Mouse (Mus musculus): ENCODE data around the gene Adgrb2. TPM values are rescaled to one million over a fixed set of nuclear protein-coding genes. Genes with fewer than 3 reads are reported as not detected.
A peak's percentile ranks its signal among the peaks of the same experiment; 100 is the strongest.

The Adgrb2 gene
- 100 to 1,000 TPM; 549 to 563 TPM for total RNA-seq (2021)
- long read RNA-seq, experiment 1, full-length matches to known transcripts: 26 of 385 reads
- long read RNA-seq, experiment 1, partial matches to known transcripts: 222 of 385 reads
- long read RNA-seq, experiment 1, other reads (novel, unspliced or antisense): 137 of 385 reads
- long read RNA-seq, experiment 2, full-length matches to known transcripts: 28 of 466 reads
- long read RNA-seq, experiment 2, partial matches to known transcripts: 286 of 466 reads
- long read RNA-seq, experiment 2, other reads (novel, unspliced or antisense): 152 of 466 reads

DNA sequence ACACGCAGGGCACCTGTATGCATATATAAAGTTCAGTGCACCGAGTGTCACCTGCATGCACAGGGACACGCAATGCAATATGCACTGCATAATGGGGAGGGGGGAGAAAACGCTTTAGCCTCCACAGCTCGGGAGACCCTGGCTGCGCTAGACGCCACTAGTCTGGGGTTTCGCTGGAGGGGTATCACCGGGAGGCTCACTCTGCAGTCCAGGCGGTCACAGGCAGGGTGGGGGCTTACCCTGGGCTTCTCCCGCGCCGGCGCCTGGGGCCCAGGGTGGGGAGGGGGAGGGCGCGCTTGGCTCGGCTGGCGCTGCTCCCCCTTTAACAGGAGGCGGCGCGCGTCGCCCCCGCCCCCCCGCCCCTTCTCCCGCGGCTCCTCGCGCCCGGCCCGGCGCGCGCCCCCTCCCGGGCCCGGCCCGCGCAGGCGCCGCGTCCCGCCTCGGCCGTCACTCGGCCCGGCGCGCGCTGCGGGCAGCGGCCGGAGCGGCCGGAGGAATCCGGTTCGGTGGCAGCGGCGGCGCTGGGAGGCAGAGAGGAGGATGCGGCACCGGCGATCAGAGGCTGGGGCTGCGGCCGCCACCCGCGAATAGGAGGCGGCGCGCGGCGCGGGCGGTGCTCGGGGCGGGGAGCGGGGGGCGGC, at the start of gene Adgrb2:
TSS of gene Adgrb2 (plus strand) at position 450 of the 641 bp plus-strand sequence.
- no peak for TF ChIP-seq CTCF (conservative IDR thresholded peaks at IDR 0.05)
- no peak for DNase-seq (ENCODE audit: low spot score in 2 of 2)
- H3K4me3 ChIP-seq: peak within 1 kb of the TSS; percentile 84
- peak within 1 kb of the TSS; percentile 99 for H3K27ac ChIP-seq

DNA sequence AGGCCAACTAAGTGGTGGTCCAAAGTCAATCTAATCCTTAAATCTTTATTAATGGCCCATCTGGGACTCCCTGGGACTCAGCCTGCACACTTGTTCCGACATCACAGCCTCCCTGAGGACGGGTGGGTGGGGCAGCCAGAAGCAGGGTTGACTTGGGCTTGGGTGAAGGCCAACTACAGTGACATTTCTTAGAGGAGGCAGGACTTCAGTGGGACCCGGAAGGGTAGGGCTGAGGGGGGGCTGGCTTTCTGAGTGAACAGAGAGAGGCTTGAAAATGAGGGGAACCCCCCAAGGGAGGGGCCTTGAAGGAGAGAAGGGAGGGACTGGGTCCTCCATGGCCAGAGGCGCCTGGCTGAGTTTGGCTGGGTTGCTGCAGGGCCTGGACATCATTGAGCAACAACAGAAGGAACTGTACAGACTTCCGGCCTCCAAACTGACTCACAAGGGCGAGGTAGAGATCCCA, 33.3 kb upstream of the Adgrb2 start:
- H3K27ac ChIP-seq: no peak overlapping the region
- no peak for TF ChIP-seq CTCF (conservative IDR thresholded peaks at IDR 0.05)
- H3K4me3 ChIP-seq: no peak overlapping the region
- no peak for DNase-seq (ENCODE audit: low spot score in 2 of 2)

DNA sequence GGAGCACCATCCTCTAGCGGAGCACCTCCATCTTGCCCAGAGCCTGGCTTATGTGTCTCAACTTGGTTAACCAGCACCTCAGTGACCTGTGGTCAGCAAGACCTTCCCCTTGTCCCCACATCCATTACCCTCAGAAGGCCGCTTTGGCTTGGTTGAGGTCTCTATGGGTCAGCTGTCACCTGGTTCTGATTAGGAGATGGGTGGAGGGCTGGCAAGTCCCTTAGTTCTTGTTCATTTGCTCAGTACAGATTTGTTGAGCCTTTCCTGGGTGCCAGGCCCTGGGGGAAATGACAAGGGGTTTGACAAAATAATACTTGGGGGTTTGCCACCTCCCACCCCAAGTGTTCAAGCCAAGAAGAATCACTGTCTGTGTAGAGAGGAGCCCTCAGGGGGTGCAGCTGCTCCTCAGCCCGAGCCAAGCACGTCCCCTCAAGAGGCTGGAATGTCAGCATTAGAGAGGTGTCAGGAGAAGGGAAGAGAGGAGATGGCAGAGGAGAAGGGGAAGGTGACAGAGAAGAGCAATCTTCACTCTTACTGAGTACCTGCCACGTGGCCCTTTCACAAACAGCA, 32.3 kb upstream of the Adgrb2 start:
- no peak overlapping the region for H3K4me3 ChIP-seq
- no peak for TF ChIP-seq CTCF (conservative IDR thresholded peaks at IDR 0.05)
- DNase-seq (ENCODE audit: low spot score in 2 of 2): no peak
- no peak overlapping the region for H3K27ac ChIP-seq

DNA sequence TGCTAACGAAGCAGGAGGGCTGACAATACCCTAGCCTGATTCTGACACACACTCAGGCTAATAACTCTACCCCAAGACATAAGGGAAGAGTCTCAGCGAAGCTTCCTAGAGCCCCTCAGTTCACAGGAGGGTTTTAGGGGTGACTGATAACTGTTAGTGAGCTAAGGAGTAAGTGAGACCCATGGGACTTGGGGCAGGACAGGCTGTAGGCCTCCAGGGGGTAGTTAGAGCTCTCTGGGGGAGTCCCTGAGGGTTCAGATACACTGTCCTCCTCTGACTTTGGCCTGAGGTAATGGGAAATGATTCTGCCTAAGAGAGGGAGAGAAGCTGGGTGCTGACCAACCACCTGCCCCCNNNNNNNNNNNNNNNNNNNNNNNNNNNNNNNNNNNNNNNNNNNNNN, 30.1 kb upstream of the Adgrb2 start:
- TF ChIP-seq CTCF (conservative IDR thresholded peaks at IDR 0.05): no peak
- no peak overlapping the region for H3K4me3 ChIP-seq
- DNase-seq (ENCODE audit: low spot score in 2 of 2): no peak
- no peak overlapping the region for H3K27ac ChIP-seq

DNA sequence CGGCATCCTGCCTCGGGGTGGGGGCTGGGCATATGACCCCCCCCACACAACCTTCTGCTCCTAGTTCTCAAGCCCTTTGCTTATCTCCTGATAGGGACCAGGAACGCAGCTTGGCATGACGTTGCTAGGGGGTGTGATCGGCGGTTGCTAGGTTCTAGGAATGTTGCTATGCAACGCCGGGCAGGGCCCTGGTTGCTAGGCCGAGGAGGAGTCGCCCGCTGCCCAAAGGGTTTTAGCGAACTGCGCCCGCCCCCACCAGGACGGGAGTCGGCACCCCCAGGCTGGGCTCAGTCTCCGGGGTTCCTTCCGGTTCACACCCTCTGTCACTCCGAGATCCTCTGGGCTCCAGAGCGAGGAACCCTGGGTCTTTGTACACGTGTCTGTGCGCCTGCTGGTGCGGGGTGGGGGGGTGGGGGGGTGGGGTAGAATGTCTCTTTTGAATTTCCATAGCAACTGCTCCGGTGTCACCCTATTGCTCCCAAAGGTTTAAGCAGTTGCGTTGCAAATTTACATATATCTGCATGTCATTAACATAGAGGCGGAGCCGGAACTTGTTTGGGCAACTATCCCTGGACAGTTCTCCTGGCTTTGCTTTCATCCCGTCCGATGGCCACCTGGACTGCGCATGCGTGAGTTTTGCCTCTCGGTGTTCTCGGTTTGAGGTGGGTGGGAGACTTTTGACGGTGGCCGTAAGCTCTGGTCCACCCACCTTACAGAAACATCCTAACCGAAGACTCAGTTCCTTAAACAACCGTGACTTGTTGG, 24.3 kb upstream of the Adgrb2 start:
- peak overlapping the region; percentile 98 for H3K27ac ChIP-seq
- peak; percentile 87 to 93 for DNase-seq (ENCODE audit: low spot score in 2 of 2)
- TF ChIP-seq CTCF (conservative IDR thresholded peaks at IDR 0.05): no peak
- H3K4me3 ChIP-seq: peak overlapping the region; percentile 61

DNA sequence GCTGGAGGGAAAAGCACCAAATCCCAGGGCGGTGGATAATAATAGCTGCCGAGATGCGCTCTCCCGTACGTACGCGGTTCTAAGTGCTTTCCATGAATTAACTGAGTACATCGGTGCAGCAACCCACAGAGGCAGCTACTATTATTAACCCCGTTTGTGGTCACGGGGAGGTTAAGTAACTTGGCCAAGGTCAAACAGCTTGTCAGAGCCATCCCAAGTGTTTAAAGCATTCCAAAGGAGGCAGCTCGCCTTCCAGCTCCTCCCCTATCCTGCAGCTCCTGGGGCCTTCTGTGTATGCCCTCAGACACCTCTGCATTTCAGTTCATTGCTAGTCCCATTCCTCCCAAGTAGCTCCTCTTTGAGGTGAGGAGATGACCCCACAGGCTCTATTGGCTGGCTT, 19.4 kb upstream of the Adgrb2 start:
- Histone ChIP-seq H3K4me3 (no peak overlapping the region), H3K27ac (peak overlapping the region; percentile 28; the same call in 1 of the 2 replicates)
- DNase-seq (ENCODE audit: low spot score in 2 of 2): no peak
- no peak for TF ChIP-seq CTCF (conservative IDR thresholded peaks at IDR 0.05)

DNA sequence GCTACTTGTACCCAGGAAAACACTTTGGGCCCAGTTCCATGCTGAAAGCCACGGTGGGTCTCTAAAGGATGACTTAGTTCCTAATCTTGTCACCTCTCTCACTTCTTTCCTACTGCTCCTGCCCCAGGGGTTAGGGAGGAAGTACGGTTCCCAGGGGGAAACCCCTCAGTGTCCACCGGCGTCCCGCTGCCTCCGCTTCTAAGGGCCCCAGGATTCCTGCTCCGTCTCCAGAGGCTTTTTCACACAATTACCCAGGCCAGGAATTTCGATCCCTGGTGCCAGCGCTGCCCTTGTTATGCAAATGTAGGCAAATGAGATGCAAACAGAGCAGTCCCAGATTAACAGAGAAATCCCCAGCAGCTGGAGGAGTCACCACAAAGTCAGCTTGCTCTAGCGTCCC, 18.5 kb upstream of the Adgrb2 start:
- DNase-seq (ENCODE audit: low spot score in 2 of 2): peak in 1 of 2 experiments; percentile 40
- Histone ChIP-seq H3K4me3 (no peak overlapping the region), H3K27ac (peak overlapping the region; percentile 72)
- no peak for TF ChIP-seq CTCF (conservative IDR thresholded peaks at IDR 0.05)

DNA sequence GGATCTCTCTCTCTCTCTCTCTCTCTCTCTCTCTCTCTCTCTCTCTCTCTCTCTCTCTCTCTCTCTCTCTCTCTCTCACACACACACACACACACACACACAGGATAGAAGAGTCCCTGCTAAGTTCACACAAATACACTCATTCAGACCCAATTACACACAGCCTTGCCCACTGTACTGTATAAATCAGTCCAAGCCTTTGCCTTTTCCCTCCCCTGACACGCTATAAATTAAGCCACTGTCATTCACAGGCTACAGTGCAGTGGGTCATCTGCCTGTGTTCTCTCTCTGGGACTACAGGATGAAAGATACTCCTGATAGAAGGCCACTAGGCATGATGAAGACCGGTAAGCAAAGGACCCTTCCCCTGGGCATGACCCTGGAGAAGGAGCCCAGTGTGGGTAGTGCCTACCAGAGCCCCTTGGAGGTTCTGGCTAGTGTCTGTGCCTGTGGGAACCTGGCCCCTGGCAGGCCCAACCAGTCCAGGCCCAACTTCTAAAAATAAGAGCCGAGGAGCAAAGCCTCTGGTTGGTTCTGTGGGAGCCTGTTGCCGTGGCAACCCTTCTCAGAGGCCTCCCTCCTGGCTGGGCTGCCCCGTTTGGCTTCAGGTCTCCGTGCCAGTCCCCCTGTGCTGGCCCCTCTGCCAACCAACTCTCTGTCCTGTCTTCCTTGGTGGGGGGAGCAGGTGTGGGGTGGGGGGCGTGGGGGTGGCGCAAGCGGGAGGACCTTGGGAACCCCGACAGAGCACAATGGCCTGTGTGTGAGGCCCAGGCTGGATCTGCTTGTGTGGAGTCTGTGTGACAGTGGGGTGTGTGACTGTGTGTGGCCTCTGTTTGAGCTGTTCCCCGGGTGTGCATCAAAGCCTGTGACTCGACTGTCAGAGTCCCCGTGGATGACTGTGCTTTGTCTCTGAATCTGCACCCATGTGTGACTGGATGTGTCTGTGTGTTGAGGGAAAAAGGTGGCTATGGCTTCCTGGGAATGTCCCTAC, 17.4 kb upstream of the Adgrb2 start:
- peak; percentile 70 to 83 for DNase-seq (ENCODE audit: low spot score in 2 of 2)
- peak overlapping the region; percentile 92 for H3K27ac ChIP-seq

DNA sequence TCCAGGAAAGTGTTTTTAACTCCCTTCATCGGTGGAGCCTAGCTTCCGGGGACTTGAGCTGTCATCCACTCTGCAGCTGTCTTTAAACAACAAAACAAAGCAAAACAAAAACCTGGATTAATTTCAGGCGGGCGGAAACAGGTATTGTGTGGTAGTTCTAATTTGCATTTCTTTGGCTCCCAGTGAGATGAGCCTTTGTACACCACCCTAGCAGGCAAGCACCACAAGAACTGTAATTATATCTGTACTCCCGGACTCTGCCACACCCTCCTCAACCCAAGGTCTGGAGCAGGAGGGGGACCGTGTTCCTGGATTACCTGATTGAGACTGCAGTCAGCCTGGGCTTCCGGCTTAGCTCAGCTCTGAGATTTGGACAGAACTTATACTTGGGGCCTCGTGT, 14.5 kb upstream of the Adgrb2 start:
- no peak overlapping the region for H3K27ac ChIP-seq
- DNase-seq (ENCODE audit: low spot score in 2 of 2): no peak
- no peak for TF ChIP-seq CTCF (conservative IDR thresholded peaks at IDR 0.05)
- no peak overlapping the region for H3K4me3 ChIP-seq

More for the DNA sequence above, 17.4 kb upstream of the Adgrb2 start:
- TF ChIP-seq CTCF (conservative IDR thresholded peaks at IDR 0.05): no peak
- no peak overlapping the region; the same call in 1 of the 2 replicates for H3K4me3 ChIP-seq

DNA sequence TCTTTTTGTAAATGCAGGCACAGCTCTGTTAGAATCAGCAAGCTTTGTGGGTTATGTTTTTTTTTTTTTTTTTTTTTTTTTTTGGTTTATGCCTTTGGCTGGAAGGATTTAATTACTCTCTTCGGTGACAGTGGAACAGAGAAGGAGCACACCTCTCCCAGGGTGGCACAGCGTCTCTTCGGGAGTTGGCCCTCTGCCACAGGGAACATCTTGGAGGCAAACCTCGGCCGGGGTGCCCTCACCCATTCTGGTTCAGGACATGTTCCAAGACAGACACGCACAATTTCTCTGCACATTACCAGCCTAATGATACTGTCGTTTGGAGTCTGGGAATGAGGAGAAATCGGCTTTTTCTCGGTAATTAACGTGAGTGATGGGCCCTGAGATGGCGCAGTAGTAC, 13.8 kb upstream of the Adgrb2 start:
- no peak for TF ChIP-seq CTCF (conservative IDR thresholded peaks at IDR 0.05)
- no peak for DNase-seq (ENCODE audit: low spot score in 2 of 2)
- Histone ChIP-seq H3K4me3 (no peak overlapping the region), H3K27ac (no peak overlapping the region)

DNA sequence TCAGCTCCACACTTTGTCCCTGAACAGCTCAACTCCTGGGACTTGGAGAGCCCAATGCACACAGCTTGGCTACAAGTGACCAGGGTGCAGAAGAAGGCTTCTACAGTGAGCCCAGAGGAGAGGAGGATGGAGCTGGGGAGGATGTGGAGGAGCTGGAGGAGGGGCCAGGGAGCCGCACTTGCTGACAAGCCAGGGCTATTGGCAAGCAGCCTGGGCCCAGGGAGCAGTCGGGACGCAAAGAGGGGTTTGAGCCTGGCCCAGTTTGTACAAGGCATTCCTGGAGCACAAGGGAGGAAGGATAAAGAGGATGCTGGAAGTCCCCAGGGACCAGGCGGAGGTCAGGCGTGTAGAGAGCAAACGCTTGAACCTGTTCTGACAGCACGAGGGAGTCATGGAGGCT, 12.7 kb upstream of the Adgrb2 start:
- Histone ChIP-seq H3K27ac (0 out of 2 replicates have a peak overlapping the region, but pooled peaks have one; percentile 10), H3K4me3 (no peak overlapping the region)
- no peak for DNase-seq (ENCODE audit: low spot score in 2 of 2)
- no peak for TF ChIP-seq CTCF (conservative IDR thresholded peaks at IDR 0.05)

DNA sequence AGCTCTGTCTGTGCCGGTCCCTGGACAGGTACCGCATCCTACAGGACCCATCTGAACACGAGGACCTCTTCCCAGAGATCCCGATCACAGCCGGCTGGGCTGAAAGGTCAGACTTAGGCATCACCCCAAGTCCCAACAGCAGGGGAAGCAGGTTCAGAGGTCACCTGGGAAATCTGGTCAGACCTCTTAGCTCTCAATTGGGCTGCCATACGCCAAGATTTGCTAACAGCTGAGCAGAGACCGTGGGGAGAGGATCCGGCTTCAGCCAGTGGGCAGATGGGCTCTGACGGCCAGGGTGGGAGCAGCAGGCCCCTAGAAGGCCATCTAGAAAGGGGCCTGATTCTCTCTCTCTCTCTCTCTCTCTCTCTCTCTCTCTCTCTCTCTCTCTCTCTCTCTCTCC, 10.4 kb upstream of the Adgrb2 start:
- no peak overlapping the region for H3K27ac ChIP-seq
- H3K4me3 ChIP-seq: no peak overlapping the region
- no peak for DNase-seq (ENCODE audit: low spot score in 2 of 2)
- TF ChIP-seq CTCF (conservative IDR thresholded peaks at IDR 0.05): no peak

Data from layer of hippocampus, adult 2 months (tissue).